Mouse (Mus musculus): Measurements from ENCODE around the gene Psmd4. TPM values are rescaled to one million over a fixed set of nuclear protein-coding genes. Genes with fewer than 3 reads are reported as not detected.

Psmd4 gene
- polyA plus RNA-seq, 1 experiment from 2014 or later: 198 TPM

GRCm38 (mm10) chr3:95007706-95008105 is 34.7 kb downstream of the Psmd4 start:
- Histone ChIP-seq H3K4me2 (no peak overlapping the region), H3K9ac (0 out of 2 replicates have a peak overlapping the region, but pooled peaks have one; percentile 7), H3K27ac (replicated peaks) (no peak overlapping the region), H3K27me3 (replicated peaks) (no peaks in the 10 kb centered on the region), H3K4me1 (peaks cover 1% of the 10 kb centered on the region), H3K36me3 (peaks cover 98% of the 10 kb centered on the region), H3K9me3 (no peaks in the 10 kb centered on the region), H3K4me3 (no peak overlapping the region)
- 78% methylated on average over 9 of the region's 9 CpGs for WGBS
- ATAC-seq (ENCODE audit: extremely low read depth, insufficient number of reproducible peaks, low FRiP score, low TSS enrichment): no peak

- H3K36me3 ChIP-seq: peaks cover 100% of the 10 kb centered on the region
- no peak overlapping the region for H3K9ac ChIP-seq
- no peak for ATAC-seq (ENCODE audit: extremely low read depth, insufficient number of reproducible peaks, low FRiP score, low TSS enrichment)
- no peaks in the 10 kb centered on the region for H3K9me3 ChIP-seq
- H3K4me2 ChIP-seq: no peak overlapping the region
- H3K4me3 ChIP-seq: no peak overlapping the region
- H3K4me1 ChIP-seq: no peaks in the 10 kb centered on the region
- WGBS: 86% methylated on average over 3 of the region's 3 CpGs
- H3K27me3 ChIP-seq (replicated peaks): no peaks in the 10 kb centered on the region
- H3K27ac ChIP-seq (replicated peaks): no peak overlapping the region
Measured at GRCm38 (mm10) chr3:95005651-95006050, 36.8 kb downstream of the Psmd4 start.

- ATAC-seq (ENCODE audit: extremely low read depth, insufficient number of reproducible peaks, low FRiP score, low TSS enrichment): no peak
- Histone ChIP-seq H3K4me3 (no peak overlapping the region), H3K9ac (no peak overlapping the region), H3K4me2 (no peak overlapping the region), H3K36me3 (peaks cover 100% of the 10 kb centered on the region), H3K4me1 (no peaks in the 10 kb centered on the region), H3K27ac (replicated peaks) (no peak overlapping the region), H3K9me3 (no peaks in the 10 kb centered on the region), H3K27me3 (replicated peaks) (no peaks in the 10 kb centered on the region)
Measured at GRCm38 (mm10) chr3:95003273-95003672, 39.1 kb downstream of the Psmd4 start.

GRCm38 (mm10) chr3:95002569-95002968 is 39.8 kb downstream of the Psmd4 start:
- Histone ChIP-seq H3K4me1 (no peaks in the 10 kb centered on the region), H3K9me3 (no peaks in the 10 kb centered on the region), H3K36me3 (peaks cover 100% of the 10 kb centered on the region), H3K27me3 (replicated peaks) (no peaks in the 10 kb centered on the region), H3K4me3 (no peak overlapping the region), H3K9ac (no peak overlapping the region), H3K27ac (replicated peaks) (no peak overlapping the region), H3K4me2 (no peak overlapping the region)
- ATAC-seq (ENCODE audit: extremely low read depth, insufficient number of reproducible peaks, low FRiP score, low TSS enrichment): no peak
- WGBS: 90% methylated on average over 4 of the region's 4 CpGs

DNA sequence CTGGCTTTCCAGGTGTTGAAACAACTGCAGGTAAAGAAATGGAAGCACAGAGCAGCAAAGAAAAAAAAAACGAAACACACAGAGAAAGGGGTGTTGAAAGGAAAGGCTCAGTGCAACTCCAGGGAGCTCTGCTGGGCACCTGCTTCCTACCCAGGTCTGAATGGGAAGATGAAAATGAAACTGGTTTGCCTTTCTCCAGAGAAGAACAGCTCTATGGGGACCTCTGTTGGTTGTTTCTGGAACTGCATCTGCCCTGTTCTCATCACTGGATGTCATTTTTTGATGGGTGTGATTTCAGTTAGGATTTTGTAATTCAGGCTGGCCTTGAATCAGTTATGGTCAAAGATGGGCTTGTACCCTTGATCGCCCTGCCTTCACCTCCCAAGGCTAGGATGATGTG is 45.5 kb downstream of the Psmd4 start:
- ATAC-seq (ENCODE audit: extremely low read depth, insufficient number of reproducible peaks, low FRiP score, low TSS enrichment): no peak
- 24% methylated on average over 2 of the region's 2 CpGs for WGBS
- Histone ChIP-seq H3K27ac (replicated peaks) (no peak overlapping the region), H3K9me3 (no peaks in the 10 kb centered on the region), H3K36me3 (peaks cover 97% of the 10 kb centered on the region), H3K9ac (no peak overlapping the region), H3K4me3 (no peak overlapping the region), H3K4me1 (no peaks in the 10 kb centered on the region), H3K4me2 (no peak overlapping the region), H3K27me3 (replicated peaks) (no peaks in the 10 kb centered on the region)

DNA sequence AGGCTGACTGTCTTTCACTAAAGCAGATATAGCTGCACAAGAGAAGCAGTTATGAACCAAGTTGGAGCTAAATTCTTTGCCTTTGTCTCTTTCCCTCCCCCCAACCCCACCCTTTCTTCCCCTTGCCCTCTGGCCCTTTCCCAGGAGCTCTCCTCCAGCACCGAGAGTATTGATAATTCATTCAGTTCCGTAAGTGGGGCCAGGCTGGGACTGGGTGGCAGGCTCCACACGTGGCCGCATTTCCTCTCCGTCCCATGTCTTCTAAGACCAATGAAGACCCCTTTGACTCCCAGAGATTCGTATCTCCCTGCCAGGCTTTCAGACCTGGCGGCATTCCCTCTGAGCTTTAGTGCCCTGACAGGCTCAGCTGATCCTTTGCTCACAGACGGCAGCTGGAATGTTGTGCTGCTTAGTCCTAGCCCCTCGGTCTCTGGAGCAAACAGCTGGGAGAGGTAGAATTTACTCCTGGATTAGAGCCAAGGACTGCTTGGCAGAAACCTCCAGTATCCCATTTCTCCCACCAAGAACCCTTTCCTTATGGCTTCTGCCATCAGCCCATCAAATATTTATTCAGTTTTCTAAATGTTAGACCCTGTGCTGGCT is 53.2 kb downstream of the Psmd4 start:
- peak overlapping the region; percentile 20 for H3K9ac ChIP-seq
- ATAC-seq (ENCODE audit: extremely low read depth, insufficient number of reproducible peaks, low FRiP score, low TSS enrichment): no peak; the same call in 1 of the 2 replicates
- no peak overlapping the region for H3K4me3 ChIP-seq
- H3K4me1 ChIP-seq: peaks cover 53% of the 10 kb centered on the region
- H3K4me2 ChIP-seq: peak overlapping the region; percentile 47
- peaks cover 58% of the 10 kb centered on the region for H3K36me3 ChIP-seq
- H3K27me3 ChIP-seq (replicated peaks): no peaks in the 10 kb centered on the region
- 26% methylated on average over 9 of the region's 9 CpGs for WGBS
- H3K27ac ChIP-seq (replicated peaks): peak overlapping the region; percentile 63
- H3K9me3 ChIP-seq: no peaks in the 10 kb centered on the region

GRCm38 (mm10) chr3:94987578-94987977 is 54.8 kb downstream of the Psmd4 start:
- peak; percentile 69 for ATAC-seq (ENCODE audit: extremely low read depth, insufficient number of reproducible peaks, low FRiP score, low TSS enrichment)
- H3K9me3 ChIP-seq: no peaks in the 10 kb centered on the region
- no peaks in the 10 kb centered on the region for H3K27me3 ChIP-seq (replicated peaks)
- H3K4me3 ChIP-seq: no peak overlapping the region
- H3K4me1 ChIP-seq: peaks cover 53% of the 10 kb centered on the region
- H3K27ac ChIP-seq (replicated peaks): peak overlapping the region; percentile 67
- H3K9ac ChIP-seq: peak overlapping the region; percentile 5; the same call in 1 of the 2 replicates
- H3K4me2 ChIP-seq: no peak overlapping the region
- peaks cover 56% of the 10 kb centered on the region for H3K36me3 ChIP-seq

GRCm38 (mm10) chr3:94985513-94985912 is 56.9 kb downstream of the Psmd4 start:
- peaks cover 58% of the 10 kb centered on the region for H3K36me3 ChIP-seq
- no peaks in the 10 kb centered on the region for H3K9me3 ChIP-seq
- no peak overlapping the region for H3K27ac ChIP-seq (replicated peaks)
- no peak overlapping the region for H3K4me3 ChIP-seq
- 91% methylated on average over 2 of the region's 2 CpGs for WGBS
- ATAC-seq (ENCODE audit: extremely low read depth, insufficient number of reproducible peaks, low FRiP score, low TSS enrichment): no peak
- H3K4me1 ChIP-seq: peaks cover 53% of the 10 kb centered on the region
- no peak overlapping the region for H3K9ac ChIP-seq
- H3K4me2 ChIP-seq: no peak overlapping the region
- H3K27me3 ChIP-seq (replicated peaks): no peaks in the 10 kb centered on the region

DNA sequence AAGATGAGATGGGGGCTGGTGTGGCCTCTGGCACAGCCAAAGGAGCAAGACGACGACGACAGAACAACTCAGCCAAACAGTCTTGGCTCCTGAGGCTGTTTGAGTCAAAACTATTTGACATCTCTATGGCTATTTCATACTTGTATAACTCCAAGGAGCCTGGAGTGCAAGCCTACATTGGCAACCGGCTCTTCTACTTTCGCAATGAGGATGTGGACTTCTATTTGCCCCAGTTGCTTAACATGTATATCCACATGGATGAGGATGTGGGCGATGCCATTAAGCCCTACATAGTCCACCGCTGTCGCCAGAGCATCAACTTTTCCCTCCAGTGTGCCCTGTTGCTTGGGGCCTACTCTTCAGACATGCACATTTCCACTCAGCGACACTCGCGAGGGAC is 58.1 kb downstream of the Psmd4 start:
- Histone ChIP-seq H3K9me3 (no peaks in the 10 kb centered on the region), H3K27ac (replicated peaks) (no peak overlapping the region), H3K36me3 (peaks cover 58% of the 10 kb centered on the region), H3K27me3 (replicated peaks) (no peaks in the 10 kb centered on the region), H3K4me1 (peaks cover 44% of the 10 kb centered on the region), H3K4me3 (no peak overlapping the region), H3K9ac (no peak overlapping the region), H3K4me2 (no peak overlapping the region)
- WGBS: 87% methylated on average over 11 of the region's 11 CpGs
- ATAC-seq (ENCODE audit: extremely low read depth, insufficient number of reproducible peaks, low FRiP score, low TSS enrichment): no peak

Small RNA genes lying within 50 kb of the gene (microRNA-seq; reads per million reads assigned to microRNA genes)
- 1.0 reads per million for gene Mir7013

Other genes with a start within 250 kb of the Psmd4 start
- gene Pogz, start 205.0 kb downstream of the Psmd4 start, polyA plus RNA-seq (2015; fragmentation: Nextera tagmentation; extraction: Ambion mirVana): 9.3 and 10.1 TPM in 2 replicates
- gene Psmb4, start 155.7 kb downstream of the Psmd4 start, polyA plus RNA-seq (2015; fragmentation: Nextera tagmentation; extraction: Ambion mirVana): 242 and 287 TPM in 2 replicates
- 50.9 and 63.2 TPM in 2 replicates for gene Selenbp1, start 109.6 kb downstream of the Psmd4 start, polyA plus RNA-seq (2015; fragmentation: Nextera tagmentation; extraction: Ambion mirVana)
- gene Rfx5, start 88.5 kb downstream of the Psmd4 start, polyA plus RNA-seq (2015; fragmentation: Nextera tagmentation; extraction: Ambion mirVana): 5.4 and 6.3 TPM in 2 replicates
- 14.0 and 17.6 TPM in 2 replicates for gene Pi4kb, start 67.9 kb downstream of the Psmd4 start, polyA plus RNA-seq (2015; fragmentation: Nextera tagmentation; extraction: Ambion mirVana)
- 14.3 and 17.4 TPM in 2 replicates for gene Zfp687, start 27.2 kb downstream of the Psmd4 start, polyA plus RNA-seq (2015; fragmentation: Nextera tagmentation; extraction: Ambion mirVana)
- 16.4 and 17.5 TPM in 2 replicates for gene Pip5k1a, start 64.3 kb upstream of the Psmd4 start, polyA plus RNA-seq (2015; fragmentation: Nextera tagmentation; extraction: Ambion mirVana)
- gene Vps72, start 68.4 kb upstream of the Psmd4 start, polyA plus RNA-seq (2015; fragmentation: Nextera tagmentation; extraction: Ambion mirVana): 98.9 and 100.0 TPM in 2 replicates
- 0.82 and 1.4 TPM in 2 replicates for gene Tmod4, start 81.9 kb upstream of the Psmd4 start, polyA plus RNA-seq (2015; fragmentation: Nextera tagmentation; extraction: Ambion mirVana)
- gene Scnm1, start 91.4 kb upstream of the Psmd4 start, polyA plus RNA-seq (2015; fragmentation: Nextera tagmentation; extraction: Ambion mirVana): 51.7 and 54.2 TPM in 2 replicates
- gene Lysmd1, start 91.5 kb upstream of the Psmd4 start, polyA plus RNA-seq (2015; fragmentation: Nextera tagmentation; extraction: Ambion mirVana): 8.8 and 9.8 TPM in 2 replicates
- gene Tnfaip8l2, start 99.7 kb upstream of the Psmd4 start, polyA plus RNA-seq (2015; fragmentation: Nextera tagmentation; extraction: Ambion mirVana): 2.1 and 2.8 TPM in 2 replicates
- 2.9 and 3.0 TPM in 2 replicates for gene Sema6c, start 117.8 kb upstream of the Psmd4 start, polyA plus RNA-seq (2015; fragmentation: Nextera tagmentation; extraction: Ambion mirVana)
- 5.1 and 5.4 TPM in 2 replicates for gene Gabpb2, start 175.3 kb upstream of the Psmd4 start, polyA plus RNA-seq (2015; fragmentation: Nextera tagmentation; extraction: Ambion mirVana)
- 51.6 and 52.3 TPM in 2 replicates for gene Cdc42se1, start 186.1 kb upstream of the Psmd4 start, polyA plus RNA-seq (2015; fragmentation: Nextera tagmentation; extraction: Ambion mirVana)
- 11.0 and 11.5 TPM in 2 replicates for gene Mllt11, start 189.6 kb upstream of the Psmd4 start, polyA plus RNA-seq (2015; fragmentation: Nextera tagmentation; extraction: Ambion mirVana)
- gene Gm128, start 199.0 kb upstream of the Psmd4 start, polyA plus RNA-seq (2015; fragmentation: Nextera tagmentation; extraction: Ambion mirVana): 0.24 and 0.37 TPM in 2 replicates
- 0.23 and 0.24 TPM in 2 replicates for gene Bnipl, start 208.6 kb upstream of the Psmd4 start, polyA plus RNA-seq (2015; fragmentation: Nextera tagmentation; extraction: Ambion mirVana)
- 24.3 TPM in 2 replicates for gene Mindy1, start 238.7 kb upstream of the Psmd4 start, polyA plus RNA-seq (2015; fragmentation: Nextera tagmentation; extraction: Ambion mirVana)
- 24.5 and 26.0 TPM in 2 replicates for gene Prune1, start 239.5 kb upstream of the Psmd4 start, polyA plus RNA-seq (2015; fragmentation: Nextera tagmentation; extraction: Ambion mirVana)

All from heart, embryonic 13.5 days (tissue).